Mouse (Mus musculus) hindbrain, embryonic 10.5 days (tissue): ENCODE measurements around the gene 4930402F06Rik. TPM values are rescaled to one million over a fixed set of nuclear protein-coding genes. Genes with fewer than 3 reads are reported as not detected.

Experiments
- DNase-seq: peaks from one replicate; pipeline ENCODE4 v3.0.0-alpha.2; 2017; ENCODE audit warnings: low spot score
- H3K27ac ChIP-seq: fragments of 300-500 bp; sonication (generic); 2 replicates; pipeline ENCODE4 v1.5.1; 2016; ENCODE audit warnings: mild to moderate bottlenecking, moderate library complexity
- H3K27me3 ChIP-seq: fragments of 300-500 bp; sonication (generic); 2 replicates; pipeline ENCODE4 v1.6.1; 2016; ENCODE audit warnings: mild to moderate bottlenecking; ENCODE audit not compliant: poor library complexity, insufficient read depth, severe bottlenecking
- H3K36me3 ChIP-seq: fragments of 300-500 bp; sonication (generic); 2 replicates; pipeline ENCODE4 v1.6.1; 2016; ENCODE audit warnings: mild to moderate bottlenecking, moderate library complexity
- H3K4me1 ChIP-seq: fragments of 300-500 bp; sonication (generic); replicated peaks from 2 replicates; pipeline ENCODE4 v1.6.1; 2016; ENCODE audit warnings: mild to moderate bottlenecking
- H3K4me3 ChIP-seq: fragments of 300-500 bp; sonication (generic); 2 replicates; pipeline ENCODE4 v1.5.1; 2016; ENCODE audit warnings: mild to moderate bottlenecking, moderate library complexity
- H3K9me3 ChIP-seq: fragments of 300-500 bp; sonication (generic); 2 replicates; pipeline ENCODE4 v1.6.1; 2016; ENCODE audit warnings: mild to moderate bottlenecking, moderate library complexity
- WGBS: fragments of 180-500 bp; shearing (Covaris S2); methylation state at CpG from one replicate; pipeline ENCODE4 v1.1.7; 2016; 5-methylcytosine and 5-hydroxymethylcytosine counted together
- polyA plus RNA-seq: library from polyadenylated mRNA; unstranded; fragments of >200 nt; fragmentation: Nextera tagmentation; extraction: Ambion mirVana; gene quantifications from 2 replicates; pipeline ENCODE4 v1.2.1, GENCODE M21; 2016

Gene 4930402F06Rik
- polyA plus RNA-seq, 1 experiment from 2014 or later, result not detected

DNA sequence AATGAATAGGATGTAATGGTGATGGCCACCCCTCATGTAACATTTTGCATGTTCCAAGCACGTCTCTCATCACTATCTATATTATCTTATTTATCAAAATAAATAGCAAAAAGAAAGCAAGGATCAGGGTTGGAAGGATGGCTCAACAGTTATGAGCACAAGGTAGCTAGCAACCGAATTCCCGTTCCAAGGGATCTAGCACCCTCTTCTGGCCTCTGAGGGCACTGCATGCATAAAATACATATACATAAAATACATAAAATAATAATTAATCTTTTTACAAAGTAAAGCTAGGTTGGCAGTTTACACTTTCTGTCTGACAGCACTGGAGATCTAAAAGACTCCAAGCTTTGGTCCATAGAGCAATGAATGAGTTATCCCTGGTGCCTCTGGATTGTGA, 24.0 kb downstream of the 4930402F06Rik start:
- Histone ChIP-seq H3K4me3 (no peak overlapping the region), H3K27ac (no peak overlapping the region), H3K4me1 (no peaks in the 10 kb centered on the region), H3K36me3 (no peaks in the 10 kb centered on the region), H3K27me3 (no peaks in the 10 kb centered on the region), H3K9me3 (no peaks in the 10 kb centered on the region)
- DNase-seq, result peak; percentile 44
- WGBS, result 11% methylated on average over 3 of the region's 3 CpGs

DNA sequence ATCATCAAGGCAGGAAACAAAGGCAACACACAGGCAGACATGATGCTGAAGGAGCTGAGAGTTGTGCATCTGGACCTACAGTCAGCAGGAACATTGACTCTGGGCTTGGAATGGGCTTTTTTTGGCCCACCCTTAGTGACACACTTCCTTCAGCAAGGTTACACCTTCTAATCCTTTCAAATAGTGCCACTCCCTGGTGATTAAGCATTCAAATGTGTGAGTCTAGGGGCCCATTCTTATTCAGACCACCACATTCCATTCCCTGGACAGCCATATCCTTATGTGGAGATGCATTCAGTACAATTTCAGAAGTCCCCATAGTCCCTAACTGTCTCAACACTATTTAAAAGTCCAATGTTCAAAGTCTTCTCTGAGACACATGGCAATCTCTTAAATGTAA, 26.3 kb downstream of the 4930402F06Rik start:
- no peak for DNase-seq
- no peaks in the 10 kb centered on the region for H3K36me3 ChIP-seq
- no peaks in the 10 kb centered on the region for H3K9me3 ChIP-seq
- no peak overlapping the region for H3K27ac ChIP-seq
- H3K27me3 ChIP-seq, result no peaks in the 10 kb centered on the region
- no peaks in the 10 kb centered on the region for H3K4me1 ChIP-seq
- no peak overlapping the region for H3K4me3 ChIP-seq

DNA sequence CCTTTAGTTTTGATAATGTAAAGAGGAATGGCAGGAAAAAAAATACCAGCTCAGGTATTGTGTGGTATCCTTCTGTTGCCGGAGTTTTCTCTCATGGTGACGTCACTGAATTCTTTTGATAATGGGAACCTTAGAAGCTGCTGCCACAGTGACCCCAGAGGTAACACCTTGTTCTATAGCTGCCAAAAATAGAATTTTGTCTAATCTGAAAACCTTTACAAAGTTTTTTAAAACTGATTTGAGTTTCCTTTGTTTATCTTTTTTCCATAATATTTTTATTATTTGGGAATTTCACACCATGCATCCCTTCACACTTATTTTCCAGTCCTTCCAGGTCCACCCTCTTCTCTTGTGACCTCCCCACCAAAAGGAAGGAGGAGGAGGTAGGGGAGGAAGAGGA, 29.3 kb downstream of the 4930402F06Rik start, which contains the start of gene 4930568D16Rik:
TSS of gene 4930568D16Rik (minus strand) at position 101 of the 400 bp plus-strand sequence.
- 87% methylated on average over 2 of the region's 2 CpGs for WGBS
- Histone ChIP-seq H3K36me3 (no peaks in the 10 kb centered on the region), H3K4me3 (no peak within 1 kb of the TSS), H3K27me3 (no peaks in the 10 kb centered on the region), H3K4me1 (no peaks in the 10 kb centered on the region), H3K27ac (no peak within 1 kb of the TSS), H3K9me3 (no peaks in the 10 kb centered on the region)
- DNase-seq, result no peak

DNA sequence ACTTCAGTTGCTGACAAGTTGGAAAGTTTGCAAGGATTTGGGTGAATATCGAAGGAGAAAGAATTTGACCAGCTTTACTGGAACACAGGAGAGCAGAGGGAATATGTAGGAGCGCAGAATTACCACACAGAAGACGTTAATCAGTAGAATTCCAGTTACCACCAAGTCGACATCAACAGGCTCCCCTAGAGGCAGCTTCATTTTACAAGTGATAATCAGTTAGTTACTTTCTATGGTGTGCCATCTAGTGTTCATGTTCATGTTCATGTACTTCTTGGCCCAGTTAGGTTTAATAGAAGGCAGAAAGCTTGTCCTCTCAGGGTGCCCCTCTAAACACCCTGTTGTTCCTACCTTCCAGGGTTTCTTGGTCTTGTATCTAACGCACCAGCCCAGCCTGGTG, 47.8 kb downstream of the 4930402F06Rik start:
- Histone ChIP-seq H3K4me3 (no peak overlapping the region), H3K9me3 (no peaks in the 10 kb centered on the region), H3K4me1 (no peaks in the 10 kb centered on the region), H3K27ac (no peak overlapping the region), H3K36me3 (no peaks in the 10 kb centered on the region), H3K27me3 (no peaks in the 10 kb centered on the region)
- no peak for DNase-seq
- 69% methylated on average over 5 of the region's 5 CpGs for WGBS

DNA sequence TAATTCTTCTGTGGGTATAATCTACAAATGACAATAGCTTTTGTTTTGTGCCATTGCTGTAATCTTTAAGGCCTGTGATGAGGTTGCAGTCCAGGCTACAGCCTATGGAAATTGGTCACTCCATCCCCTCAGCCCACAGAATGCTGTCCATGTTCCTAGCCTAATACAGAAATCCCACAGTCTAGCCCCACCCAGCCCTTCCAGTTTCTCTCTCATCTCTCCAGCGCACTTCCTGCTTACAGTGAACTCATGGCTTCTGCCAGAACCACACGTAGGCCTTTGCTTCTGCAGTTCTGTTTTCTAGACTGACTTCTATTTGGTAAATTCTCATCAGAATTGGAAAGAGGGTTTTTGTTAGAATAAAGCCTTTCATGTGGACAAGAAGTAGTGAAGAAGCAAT, 51.0 kb downstream of the 4930402F06Rik start:
- DNase-seq, result no peak
- H3K27me3 ChIP-seq, result no peaks in the 10 kb centered on the region
- no peaks in the 10 kb centered on the region for H3K9me3 ChIP-seq
- no peak overlapping the region for H3K4me3 ChIP-seq
- no peaks in the 10 kb centered on the region for H3K36me3 ChIP-seq
- 86% methylated on average over 2 of the region's 2 CpGs for WGBS
- no peaks in the 10 kb centered on the region for H3K4me1 ChIP-seq
- H3K27ac ChIP-seq, result no peak overlapping the region

DNA sequence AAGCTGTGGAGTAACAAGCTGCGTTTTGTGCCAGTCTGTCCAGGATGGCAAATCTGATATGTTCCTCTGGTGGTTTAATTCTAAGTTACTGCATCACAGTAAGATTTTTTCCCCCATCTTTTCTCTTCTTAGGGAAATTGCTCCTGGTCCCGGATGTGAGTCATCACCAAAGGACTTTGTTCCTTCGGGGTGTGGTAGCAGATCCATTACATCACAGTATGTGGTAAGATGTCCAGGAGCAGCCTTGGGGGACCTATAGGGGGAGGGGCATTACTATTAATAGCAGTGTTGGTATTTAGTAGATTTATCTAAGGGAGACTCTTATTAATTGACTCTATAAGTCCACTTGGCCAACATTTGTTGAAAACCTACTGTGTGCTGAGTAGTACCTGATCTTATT, 54.4 kb downstream of the 4930402F06Rik start:
- no peaks in the 10 kb centered on the region for H3K27me3 ChIP-seq
- DNase-seq, result no peak
- 85% methylated on average over 3 of the region's 3 CpGs for WGBS
- no peak overlapping the region for H3K4me3 ChIP-seq
- 0 out of 2 replicates have a peak, but pooled peaks cover under 1% of the 10 kb centered on the region for H3K4me1 ChIP-seq
- no peaks in the 10 kb centered on the region for H3K9me3 ChIP-seq
- no peaks in the 10 kb centered on the region for H3K36me3 ChIP-seq
- H3K27ac ChIP-seq, result no peak overlapping the region

DNA sequence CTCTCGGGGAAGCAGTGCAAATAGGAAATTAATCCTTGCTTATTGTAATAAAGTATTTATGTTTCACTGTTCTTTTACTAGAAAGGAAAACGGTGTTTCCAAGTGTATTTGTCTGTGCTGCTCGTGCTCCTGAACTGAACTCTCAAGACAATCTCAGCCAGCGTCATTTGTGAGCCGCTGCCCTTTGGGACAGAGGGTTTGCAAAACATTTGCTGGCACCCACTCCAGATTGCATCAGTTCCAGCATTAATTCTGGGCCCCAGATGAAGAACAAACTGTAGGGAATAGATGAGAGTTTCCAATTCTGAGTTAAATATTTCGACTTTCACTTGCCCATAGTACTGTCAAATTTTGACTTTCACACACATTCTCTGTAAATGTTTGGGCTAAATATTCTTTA, 58.3 kb downstream of the 4930402F06Rik start:
- Histone ChIP-seq H3K36me3 (no peaks in the 10 kb centered on the region), H3K4me3 (no peak overlapping the region), H3K27ac (no peak overlapping the region), H3K4me1 (peaks cover 21% of the 10 kb centered on the region), H3K9me3 (no peaks in the 10 kb centered on the region), H3K27me3 (peaks cover 13% of the 10 kb centered on the region; the same call in 1 of the 2 replicates)
- no peak for DNase-seq
- 89% methylated on average over 6 of the region's 6 CpGs for WGBS

DNA sequence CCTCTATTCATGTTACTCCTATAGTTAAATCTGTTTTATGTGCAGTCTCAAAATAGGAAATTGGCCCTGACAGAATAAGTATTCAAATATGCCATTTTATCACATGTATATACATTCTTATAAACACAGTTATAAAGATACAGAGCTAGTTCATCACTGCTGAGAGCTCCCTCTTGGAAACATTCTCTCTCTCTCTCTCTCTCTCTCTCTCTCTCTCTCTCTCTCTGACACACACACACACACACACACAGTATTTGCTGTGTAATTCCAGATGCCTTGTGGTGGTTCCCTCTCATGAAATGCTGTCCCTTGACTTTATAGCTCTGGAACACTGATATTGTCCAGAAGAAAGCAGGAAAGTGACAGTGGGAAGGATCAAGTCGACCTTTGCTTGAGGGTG, 58.9 kb downstream of the 4930402F06Rik start:
- Histone ChIP-seq H3K9me3 (no peaks in the 10 kb centered on the region), H3K36me3 (no peaks in the 10 kb centered on the region), H3K27me3 (peaks cover 13% of the 10 kb centered on the region; the same call in 1 of the 2 replicates), H3K27ac (no peak overlapping the region), H3K4me1 (peaks cover 21% of the 10 kb centered on the region), H3K4me3 (no peak overlapping the region)
- no peak for DNase-seq
- WGBS, result 92% methylated on average over 1 of the region's 1 CpGs

DNA sequence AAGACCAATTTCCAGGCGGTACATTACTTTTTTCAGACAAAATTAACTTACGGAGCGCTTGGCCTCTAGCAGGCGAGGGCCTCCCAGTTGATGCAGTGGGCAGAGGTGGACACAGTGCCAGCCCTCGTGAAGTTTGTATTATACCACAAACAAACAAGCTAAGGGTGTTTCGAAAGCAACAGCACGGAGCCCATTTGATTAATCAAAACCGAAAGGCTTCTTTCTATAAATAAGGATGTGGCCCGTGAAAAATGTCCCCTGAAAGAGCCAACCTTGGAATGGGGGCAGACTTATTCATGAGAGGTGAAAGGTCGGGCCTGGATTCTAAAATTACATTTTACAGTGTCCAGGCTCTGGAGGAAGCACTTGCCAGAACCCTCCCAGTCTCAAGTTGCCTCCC, 59.6 kb downstream of the 4930402F06Rik start:
- DNase-seq, result no peak
- Histone ChIP-seq H3K27ac (peak overlapping the region; percentile 90), H3K4me1 (peaks cover 21% of the 10 kb centered on the region), H3K27me3 (peaks cover 13% of the 10 kb centered on the region; the same call in 1 of the 2 replicates), H3K36me3 (no peaks in the 10 kb centered on the region), H3K9me3 (no peaks in the 10 kb centered on the region), H3K4me3 (peak overlapping the region; percentile 77)
- 53% methylated on average over 10 of the region's 10 CpGs for WGBS

DNA sequence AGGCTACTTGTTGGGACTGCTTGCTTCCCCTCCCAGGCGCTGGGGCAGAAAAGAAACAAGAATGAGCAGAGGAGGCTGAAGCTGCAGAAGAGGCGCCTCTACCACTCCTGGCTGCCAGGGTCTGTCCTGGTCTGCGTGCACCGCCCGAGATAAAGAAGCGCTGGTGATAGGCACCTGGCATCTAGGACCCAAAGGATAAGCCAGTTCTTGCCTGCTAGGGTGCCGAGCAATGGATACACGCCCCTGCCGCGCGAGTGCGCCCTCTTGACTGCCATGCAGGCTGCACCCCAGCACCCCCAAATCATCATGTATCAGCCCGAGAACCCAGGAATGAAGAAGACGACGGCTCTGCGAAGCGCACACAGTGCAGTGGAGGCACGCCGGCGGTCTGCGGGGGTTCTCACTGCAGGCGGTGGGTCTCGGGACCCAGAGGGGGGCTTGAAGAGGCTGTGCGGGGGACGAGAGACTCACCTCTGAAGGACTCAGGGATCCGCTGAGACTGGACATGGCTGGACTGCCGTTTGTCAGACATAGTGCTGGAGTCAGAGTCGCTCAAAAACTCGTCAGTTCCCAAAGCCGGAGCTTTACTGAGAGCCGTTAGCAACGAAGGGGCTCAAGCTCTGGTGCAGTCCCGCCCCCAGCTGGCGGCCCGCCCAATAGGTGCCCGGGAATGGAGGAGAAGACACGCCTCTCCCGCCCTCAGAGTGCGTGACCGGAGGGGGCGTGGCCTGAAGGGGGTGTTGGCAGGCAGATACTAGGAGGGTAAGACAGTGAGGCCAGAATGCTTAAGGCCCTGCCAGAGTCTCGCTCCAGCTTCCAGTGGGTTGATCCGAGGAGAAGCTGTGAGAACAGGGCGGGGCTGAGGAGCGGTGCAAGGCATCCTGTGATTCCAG, 60.3 kb downstream of the 4930402F06Rik start, which contains the start of gene Stom:
TSS of gene Stom (minus strand) at position 589 of the 893 bp plus-strand sequence.
- under 1% methylated on average over 45 of the region's 45 CpGs for WGBS
- Histone ChIP-seq H3K27ac (peak within 1 kb of the TSS; percentile 90), H3K9me3 (no peaks in the 10 kb centered on the region), H3K4me3 (peak within 1 kb of the TSS; percentile 77), H3K27me3 (peaks cover 13% of the 10 kb centered on the region; the same call in 1 of the 2 replicates), H3K36me3 (no peaks in the 10 kb centered on the region), H3K4me1 (peaks cover 21% of the 10 kb centered on the region)
- DNase-seq, result peak; percentile 99

DNA sequence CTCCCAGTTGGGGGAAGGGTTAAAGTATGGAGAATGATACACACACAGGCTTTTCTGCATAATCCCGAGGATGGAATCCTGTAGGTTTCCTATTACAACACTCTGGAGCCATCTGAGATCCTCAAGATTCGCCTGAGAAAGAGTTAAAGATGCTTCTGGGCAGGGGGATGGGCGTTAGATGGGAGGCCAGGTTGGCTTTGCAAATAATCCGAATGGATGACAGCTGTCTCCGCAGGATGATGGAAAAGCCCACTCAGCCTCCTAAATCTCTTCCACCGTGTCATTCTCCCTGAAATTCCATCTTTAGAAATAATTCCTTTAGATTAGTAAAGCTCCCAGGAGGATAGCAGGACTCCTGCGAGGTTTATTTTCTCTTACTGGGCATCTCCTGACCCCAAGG, 61.4 kb downstream of the 4930402F06Rik start:
- peaks cover 13% of the 10 kb centered on the region; the same call in 1 of the 2 replicates for H3K27me3 ChIP-seq
- peaks cover 21% of the 10 kb centered on the region for H3K4me1 ChIP-seq
- peak overlapping the region; percentile 77 for H3K4me3 ChIP-seq
- no peaks in the 10 kb centered on the region for H3K36me3 ChIP-seq
- no peak for DNase-seq
- H3K9me3 ChIP-seq, result no peaks in the 10 kb centered on the region
- no peak overlapping the region for H3K27ac ChIP-seq
- 9% methylated on average over 7 of the region's 7 CpGs for WGBS

DNA sequence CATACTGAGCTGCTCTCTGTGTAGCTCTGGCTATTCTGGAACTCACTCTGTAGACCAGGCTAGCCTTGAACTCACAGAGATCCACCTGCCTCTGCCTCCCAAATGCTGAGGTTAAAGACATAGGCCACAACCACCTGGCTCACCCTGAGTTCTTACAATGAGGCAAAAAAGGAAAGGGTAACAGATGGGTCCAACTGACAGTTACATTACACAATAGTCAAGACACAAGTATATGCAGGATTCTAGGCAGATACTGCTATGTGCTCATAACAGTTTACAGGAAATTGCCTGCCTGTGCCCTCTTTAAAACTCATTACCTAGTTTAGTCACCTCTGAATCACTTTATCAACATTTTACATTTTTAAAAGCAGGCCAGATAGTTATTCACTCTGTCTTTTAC, 63.3 kb downstream of the 4930402F06Rik start:
- H3K9me3 ChIP-seq, result no peaks in the 10 kb centered on the region
- H3K27ac ChIP-seq, result no peak overlapping the region
- H3K4me3 ChIP-seq, result no peak overlapping the region
- no peak for DNase-seq
- H3K4me1 ChIP-seq, result peaks cover 21% of the 10 kb centered on the region
- peaks cover 13% of the 10 kb centered on the region; the same call in 1 of the 2 replicates for H3K27me3 ChIP-seq
- no peaks in the 10 kb centered on the region for H3K36me3 ChIP-seq

DNA sequence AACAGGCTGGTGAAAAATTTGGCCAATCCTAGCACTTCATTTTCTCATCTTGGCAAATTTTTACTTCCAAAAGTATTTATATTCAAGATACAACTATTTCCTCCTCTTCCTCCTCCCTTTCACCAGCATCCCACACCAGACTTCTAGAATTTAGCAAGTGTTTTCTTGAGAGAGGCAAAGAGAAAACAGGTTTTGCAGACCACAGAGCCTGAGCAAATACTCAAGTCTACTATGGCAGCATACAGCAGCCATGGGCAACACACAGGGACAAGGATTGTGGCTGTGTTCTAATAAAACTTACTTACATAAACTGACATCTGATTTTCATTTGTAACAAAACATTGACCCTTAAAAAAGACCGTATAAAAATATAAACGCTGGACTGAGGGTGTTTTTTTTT, 65.8 kb downstream of the 4930402F06Rik start:
- H3K27ac ChIP-seq, result no peak overlapping the region
- WGBS, result 72% methylated on average over 2 of the region's 2 CpGs
- peaks cover 9% of the 10 kb centered on the region for H3K4me1 ChIP-seq
- H3K4me3 ChIP-seq, result no peak overlapping the region
- no peak for DNase-seq
- peaks cover 13% of the 10 kb centered on the region; the same call in 1 of the 2 replicates for H3K27me3 ChIP-seq
- H3K36me3 ChIP-seq, result no peaks in the 10 kb centered on the region
- no peaks in the 10 kb centered on the region for H3K9me3 ChIP-seq
